Mouse (Mus musculus): ENCODE data around the gene Etv6.

Gene Etv6

GRCm38 (mm10) chr6:134066112-134066511 lies 30.6 kb downstream of the Etv6 start:
- in situ Hi-C loops (cut with MboI; ENCODE audit: unreplicated experiment in 2 of 2): loop anchor here in 1 of 2 experiments (25.0 kb wide), 1 partner anchor 921 kb away; the partner anchor contains the start of gene Apold1

- in situ Hi-C loops (cut with MboI; ENCODE audit: unreplicated experiment in 2 of 2): loop anchor here in 1 of 2 experiments (25.0 kb wide), 1 partner anchor 920 kb away; the partner anchor contains the start of gene Apold1
Observed at GRCm38 (mm10) chr6:134066996-134067395, 31.5 kb downstream of the Etv6 start.

GRCm38 (mm10) chr6:134067536-134067935 lies 32.0 kb downstream of the Etv6 start:
- in situ Hi-C loops (cut with MboI; ENCODE audit: unreplicated experiment in 2 of 2): loop anchor here in 1 of 2 experiments (25.0 kb wide), 1 partner anchor 920 kb away; the partner anchor contains the start of gene Apold1

- in situ Hi-C loops (cut with MboI; ENCODE audit: unreplicated experiment in 2 of 2): loop anchor here in 1 of 2 experiments (25.0 kb wide), 1 partner anchor 915 kb away; the partner anchor contains the start of gene Apold1
Observed at GRCm38 (mm10) chr6:134072439-134072838, 36.9 kb downstream of the Etv6 start.

GRCm38 (mm10) chr6:134072906-134073305 lies 37.4 kb downstream of the Etv6 start:
- in situ Hi-C loops (cut with MboI; ENCODE audit: unreplicated experiment in 2 of 2): loop anchor here in 1 of 2 experiments (25.0 kb wide), 1 partner anchor 914 kb away; the partner anchor contains the start of gene Apold1

GRCm38 (mm10) chr6:134074353-134074752 lies 38.9 kb downstream of the Etv6 start:
- in situ Hi-C loops (cut with MboI; ENCODE audit: unreplicated experiment in 2 of 2): loop anchor here in 1 of 2 experiments (25.0 kb wide), 1 partner anchor 913 kb away; the partner anchor contains the start of gene Apold1

GRCm38 (mm10) chr6:134075031-134075430 lies 39.5 kb downstream of the Etv6 start:
- in situ Hi-C loops (cut with MboI; ENCODE audit: unreplicated experiment in 2 of 2): no loop called here

GRCm38 (mm10) chr6:134078016-134078415 lies 42.5 kb downstream of the Etv6 start:
- in situ Hi-C loops (cut with MboI; ENCODE audit: unreplicated experiment in 2 of 2): no loop called here

- in situ Hi-C loops (cut with MboI; ENCODE audit: unreplicated experiment in 2 of 2): no loop called here
Observed at GRCm38 (mm10) chr6:134079112-134079511, 43.6 kb downstream of the Etv6 start.

GRCm38 (mm10) chr6:134079563-134079962 lies 44.1 kb downstream of the Etv6 start:
- in situ Hi-C loops (cut with MboI; ENCODE audit: unreplicated experiment in 2 of 2): no loop called here

- in situ Hi-C loops (cut with MboI; ENCODE audit: unreplicated experiment in 2 of 2): no loop called here
Observed at GRCm38 (mm10) chr6:134080946-134081345, 45.4 kb downstream of the Etv6 start.

- in situ Hi-C loops (cut with MboI; ENCODE audit: unreplicated experiment in 2 of 2): no loop called here
Observed at GRCm38 (mm10) chr6:134082229-134082920, 46.9 kb downstream of the Etv6 start.

- in situ Hi-C loops (cut with MboI; ENCODE audit: unreplicated experiment in 2 of 2): no loop called here
Observed at GRCm38 (mm10) chr6:134083428-134083827, 47.9 kb downstream of the Etv6 start.

- in situ Hi-C loops (cut with MboI; ENCODE audit: unreplicated experiment in 2 of 2): no loop called here
Observed at GRCm38 (mm10) chr6:134086351-134086750, 50.9 kb downstream of the Etv6 start.

- in situ Hi-C loops (cut with MboI; ENCODE audit: unreplicated experiment in 2 of 2): no loop called here
Observed at GRCm38 (mm10) chr6:134087709-134088108, 52.2 kb downstream of the Etv6 start.

- in situ Hi-C loops (cut with MboI; ENCODE audit: unreplicated experiment in 2 of 2): no loop called here
Observed at GRCm38 (mm10) chr6:134089671-134090377, 54.3 kb downstream of the Etv6 start.

- in situ Hi-C loops (cut with MboI; ENCODE audit: unreplicated experiment in 2 of 2): no loop called here
Observed at GRCm38 (mm10) chr6:134090378-134090692, 54.8 kb downstream of the Etv6 start.

GRCm38 (mm10) chr6:134090875-134091274 lies 55.4 kb downstream of the Etv6 start:
- in situ Hi-C loops (cut with MboI; ENCODE audit: unreplicated experiment in 2 of 2): no loop called here

GRCm38 (mm10) chr6:134091398-134091801 lies 55.9 kb downstream of the Etv6 start:
- in situ Hi-C loops (cut with MboI; ENCODE audit: unreplicated experiment in 2 of 2): no loop called here

- in situ Hi-C loops (cut with MboI; ENCODE audit: unreplicated experiment in 2 of 2): no loop called here
Observed at GRCm38 (mm10) chr6:134094066-134094465, 58.6 kb downstream of the Etv6 start.

- in situ Hi-C loops (cut with MboI; ENCODE audit: unreplicated experiment in 2 of 2): no loop called here
Observed at GRCm38 (mm10) chr6:134094620-134095019, 59.1 kb downstream of the Etv6 start.

- in situ Hi-C loops (cut with MboI; ENCODE audit: unreplicated experiment in 2 of 2): no loop called here
Observed at GRCm38 (mm10) chr6:134095582-134095981, 60.1 kb downstream of the Etv6 start.
